Mouse (Mus musculus) kidney, embryonic 15.5 days (tissue): ENCODE measurements at regions not wholly inside any gene's neighbourhood (a gene's known extent, or its start where the extent isn't known, plus 50 kb on each side); places are given as distances from the start of the nearest gene placed in this dataset.

Source experiments
- ATAC-seq: fragments of 200-750 bp; cut with Nextera tagmentation; replicated peaks from 2 replicates; pipeline ENCODE4 v1.8.0; 2017; ENCODE audit warnings: moderate TSS enrichment; ENCODE audit not compliant: low FRiP score
- H3K27ac ChIP-seq: fragments of 300-500 bp; sonication (generic); 2 replicates; pipeline ENCODE4 v1.5.1; 2015; ENCODE audit warnings: mild to moderate bottlenecking, inconsistent platforms
- H3K27me3 ChIP-seq: fragments of 300-500 bp; sonication (generic); 2 replicates; pipeline ENCODE4 v1.6.1; 2015; ENCODE audit warnings: inconsistent platforms
- H3K36me3 ChIP-seq: fragments of 300-500 bp; sonication (generic); 2 replicates; pipeline ENCODE4 v1.6.1; 2015; ENCODE audit warnings: inconsistent platforms
- H3K4me1 ChIP-seq: fragments of 300-500 bp; sonication (generic); 2 replicates; pipeline ENCODE4 v1.6.1; 2015; ENCODE audit warnings: inconsistent platforms
- H3K4me2 ChIP-seq: fragments of 300-500 bp; sonication (generic); 2 replicates; pipeline ENCODE4 v1.6.1; 2015; ENCODE audit warnings: moderate library complexity, mild to moderate bottlenecking, inconsistent platforms
- H3K4me3 ChIP-seq: fragments of 300-500 bp; sonication (generic); replicated peaks from 2 replicates; pipeline ENCODE4 v1.5.1; 2015; ENCODE audit warnings: mild to moderate bottlenecking, inconsistent platforms
- H3K9ac ChIP-seq: fragments of 300-500 bp; sonication (generic); 2 replicates; pipeline ENCODE4 v1.6.1; 2015; ENCODE audit warnings: mild to moderate bottlenecking, inconsistent platforms
- H3K9me3 ChIP-seq: fragments of 300-500 bp; sonication (generic); replicated peaks from 2 replicates; pipeline ENCODE4 v1.6.1; 2016; ENCODE audit warnings: inconsistent platforms
- WGBS: fragments of 180-500 bp; shearing (Covaris S2); methylation state at CpG from one replicate; pipeline ENCODE4 v1.1.7; 2015; ENCODE audit warnings: mixed read lengths; 5-methylcytosine and 5-hydroxymethylcytosine counted together

DNA sequence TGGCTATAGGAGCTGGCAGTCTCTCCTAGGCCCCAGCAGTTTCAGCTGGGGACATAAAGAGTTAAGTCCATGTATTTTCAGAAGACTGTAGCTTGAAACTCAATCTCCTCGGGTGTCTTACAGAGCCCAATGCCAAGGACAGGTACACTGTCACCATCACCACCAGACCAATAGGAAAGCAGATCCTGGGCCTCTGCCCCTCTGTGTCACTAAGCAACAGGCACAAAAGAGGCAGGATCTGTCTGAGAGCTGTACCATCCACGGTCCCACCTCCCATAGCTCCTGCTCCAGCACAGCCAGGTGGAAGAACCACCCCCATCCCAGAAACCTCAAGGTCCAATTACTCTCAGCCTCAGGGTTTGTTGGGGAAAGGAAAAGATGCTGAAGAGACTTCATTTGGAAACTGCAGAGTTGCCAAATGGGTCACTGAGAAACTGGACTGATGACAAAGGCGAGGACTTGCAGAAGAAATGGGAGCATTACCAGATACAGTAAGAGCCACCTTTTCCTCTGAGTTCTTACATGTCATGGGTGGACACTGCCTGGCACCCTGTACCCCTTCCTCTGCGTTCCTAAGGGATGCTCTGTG lies 115.7 kb downstream of the Rassf10 start:
- Histone ChIP-seq H3K36me3 (no peaks in the 10 kb centered on the region), H3K4me3 (no peak overlapping the region), H3K27ac (no peak overlapping the region), H3K4me2 (no peak overlapping the region), H3K4me1 (peaks cover 9% of the 10 kb centered on the region; the same call in 1 of the 2 replicates), H3K9me3 (no peaks in the 10 kb centered on the region), H3K27me3 (no peaks in the 10 kb centered on the region), H3K9ac (no peak overlapping the region)
- no peak for ATAC-seq
- WGBS, result 55% methylated on average over 4 of the region's 4 CpGs

DNA sequence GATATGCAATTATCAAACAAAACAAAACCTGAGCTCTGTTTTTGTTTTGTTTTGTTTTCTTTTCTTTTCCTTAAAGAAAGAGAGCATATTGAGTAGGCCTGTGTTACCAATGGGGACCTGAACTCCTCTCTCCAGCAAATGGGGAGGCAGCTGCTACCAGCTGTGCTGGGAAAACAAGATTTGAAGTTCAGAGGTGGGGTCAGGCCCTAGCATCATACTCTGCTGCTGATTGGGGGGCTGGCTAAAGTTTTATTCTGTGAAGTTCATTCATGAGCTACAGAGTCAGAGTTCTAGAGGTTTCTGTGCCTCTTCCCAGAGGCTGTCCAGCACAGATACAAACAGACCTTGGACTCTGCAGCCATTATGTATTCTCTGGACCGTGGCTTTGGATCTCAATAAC lies 117.7 kb downstream of the Rassf10 start:
- 48% methylated on average over 1 of the region's 1 CpGs for WGBS
- H3K4me1 ChIP-seq, result peaks cover 9% of the 10 kb centered on the region; the same call in 1 of the 2 replicates

DNA sequence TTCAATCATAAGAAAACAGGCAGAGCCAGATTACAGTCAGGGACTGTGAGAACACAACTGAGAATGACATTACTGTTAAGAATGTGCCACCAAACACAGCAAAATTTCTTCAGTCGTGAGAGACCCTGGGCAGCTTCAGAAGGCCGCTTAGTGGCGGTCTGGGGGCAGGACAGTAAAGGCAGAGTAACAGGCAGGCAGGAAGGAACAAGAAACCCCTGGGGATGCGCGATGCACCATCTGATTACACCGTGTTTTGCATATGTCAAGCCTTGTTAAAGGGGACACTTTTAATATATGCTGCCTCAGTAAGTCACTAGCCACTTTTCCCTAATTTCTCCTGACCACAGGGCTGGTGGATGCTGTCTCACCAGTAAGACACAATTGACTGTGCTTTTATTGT lies 120.0 kb downstream of the Rassf10 start:
- WGBS, result 53% methylated on average over 6 of the region's 6 CpGs
- H3K4me3 ChIP-seq, result no peak overlapping the region
- H3K9ac ChIP-seq, result no peak overlapping the region
- H3K27me3 ChIP-seq, result no peaks in the 10 kb centered on the region
- no peaks in the 10 kb centered on the region for H3K9me3 ChIP-seq
- H3K27ac ChIP-seq, result no peak overlapping the region
- H3K4me1 ChIP-seq, result peaks cover 9% of the 10 kb centered on the region; the same call in 1 of the 2 replicates
- no peak for ATAC-seq
- no peak overlapping the region for H3K4me2 ChIP-seq
- no peaks in the 10 kb centered on the region for H3K36me3 ChIP-seq

More for the DNA sequence above, 117.7 kb downstream of the Rassf10 start:
- Histone ChIP-seq H3K27me3 (no peaks in the 10 kb centered on the region), H3K9ac (no peak overlapping the region), H3K9me3 (no peaks in the 10 kb centered on the region), H3K4me2 (no peak overlapping the region), H3K27ac (no peak overlapping the region), H3K36me3 (no peaks in the 10 kb centered on the region), H3K4me3 (no peak overlapping the region)
- ATAC-seq, result peak; percentile 52; the same call in 1 of the 2 replicates

DNA sequence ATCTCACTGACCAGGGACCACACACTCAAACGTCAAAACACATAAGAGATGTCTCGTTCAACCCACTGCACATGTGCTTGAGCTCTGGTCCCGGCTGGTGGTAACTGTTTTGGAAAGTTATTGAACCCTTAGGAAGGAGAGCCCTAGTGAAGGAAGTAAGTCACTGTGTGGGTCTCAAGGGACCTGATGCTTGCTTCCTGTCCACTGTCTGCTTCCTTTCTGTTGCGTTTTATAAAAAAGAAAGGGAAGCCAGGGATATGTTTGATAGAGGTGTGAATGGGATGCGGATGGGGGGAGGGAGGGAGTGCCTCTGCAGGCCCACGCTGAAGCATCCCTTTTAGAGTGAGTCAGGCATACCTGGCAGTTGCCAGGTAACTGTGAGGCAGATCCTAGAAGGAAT lies 121.6 kb downstream of the Rassf10 start:
- peaks cover 9% of the 10 kb centered on the region; the same call in 1 of the 2 replicates for H3K4me1 ChIP-seq
- ATAC-seq, result no peak
- H3K4me3 ChIP-seq, result no peak overlapping the region
- no peaks in the 10 kb centered on the region for H3K27me3 ChIP-seq
- no peaks in the 10 kb centered on the region for H3K9me3 ChIP-seq
- no peaks in the 10 kb centered on the region for H3K36me3 ChIP-seq
- H3K27ac ChIP-seq, result no peak overlapping the region
- 73% methylated on average over 6 of the region's 6 CpGs for WGBS
- H3K9ac ChIP-seq, result no peak overlapping the region
- no peak overlapping the region for H3K4me2 ChIP-seq

DNA sequence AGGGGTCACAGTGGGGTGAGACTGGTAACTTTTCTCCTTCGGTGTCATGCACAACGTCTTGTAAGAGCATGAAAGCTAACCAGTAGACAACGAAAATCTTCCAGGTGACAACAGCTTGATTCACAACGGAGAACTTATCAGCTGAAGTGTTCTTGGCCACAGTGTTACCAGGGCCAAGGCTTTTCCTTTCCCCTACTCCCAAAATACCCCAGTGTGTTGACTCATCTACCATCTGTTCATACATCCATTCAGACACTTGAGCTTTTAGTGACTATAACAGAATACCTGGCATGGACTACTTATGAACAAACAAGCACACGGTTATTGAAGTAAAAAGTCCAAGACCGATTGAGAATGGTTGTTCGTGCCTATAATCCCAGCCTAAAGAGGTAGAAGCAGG lies 122.5 kb downstream of the Rassf10 start:
- Histone ChIP-seq H3K9ac (no peak overlapping the region), H3K27me3 (no peaks in the 10 kb centered on the region), H3K4me2 (no peak overlapping the region), H3K4me3 (no peak overlapping the region), H3K27ac (no peak overlapping the region), H3K9me3 (no peaks in the 10 kb centered on the region), H3K4me1 (peaks cover 5% of the 10 kb centered on the region), H3K36me3 (no peaks in the 10 kb centered on the region)
- no peak for ATAC-seq
- 94% methylated on average over 7 of the region's 7 CpGs for WGBS

DNA sequence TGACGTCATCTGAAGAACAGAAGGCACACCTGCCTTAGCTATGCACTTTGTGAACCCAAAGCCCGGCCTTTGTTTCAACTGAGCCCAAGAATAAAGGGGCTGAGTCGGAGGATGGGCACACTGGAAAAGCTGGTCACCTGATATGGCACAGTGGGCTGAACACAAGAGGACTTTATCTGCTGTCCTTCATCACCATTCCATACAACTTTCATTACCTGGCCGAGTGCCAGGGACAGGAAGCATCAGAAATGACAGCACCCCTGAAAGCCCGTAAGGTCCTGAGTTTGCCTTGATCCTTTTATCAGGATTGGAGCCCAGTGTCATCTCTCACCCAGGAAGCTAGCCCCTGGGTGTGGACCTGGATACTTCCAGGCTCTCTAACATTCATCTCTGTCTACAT lies 126.1 kb upstream of the Arntl start:
- Histone ChIP-seq H3K9ac (no peak overlapping the region), H3K4me1 (peaks cover 4% of the 10 kb centered on the region; the same call in 1 of the 2 replicates), H3K27me3 (no peaks in the 10 kb centered on the region), H3K36me3 (no peaks in the 10 kb centered on the region), H3K9me3 (no peaks in the 10 kb centered on the region), H3K27ac (no peak overlapping the region), H3K4me2 (no peak overlapping the region), H3K4me3 (no peak overlapping the region)
- WGBS, result 69% methylated on average over 5 of the region's 5 CpGs
- ATAC-seq, result no peak

DNA sequence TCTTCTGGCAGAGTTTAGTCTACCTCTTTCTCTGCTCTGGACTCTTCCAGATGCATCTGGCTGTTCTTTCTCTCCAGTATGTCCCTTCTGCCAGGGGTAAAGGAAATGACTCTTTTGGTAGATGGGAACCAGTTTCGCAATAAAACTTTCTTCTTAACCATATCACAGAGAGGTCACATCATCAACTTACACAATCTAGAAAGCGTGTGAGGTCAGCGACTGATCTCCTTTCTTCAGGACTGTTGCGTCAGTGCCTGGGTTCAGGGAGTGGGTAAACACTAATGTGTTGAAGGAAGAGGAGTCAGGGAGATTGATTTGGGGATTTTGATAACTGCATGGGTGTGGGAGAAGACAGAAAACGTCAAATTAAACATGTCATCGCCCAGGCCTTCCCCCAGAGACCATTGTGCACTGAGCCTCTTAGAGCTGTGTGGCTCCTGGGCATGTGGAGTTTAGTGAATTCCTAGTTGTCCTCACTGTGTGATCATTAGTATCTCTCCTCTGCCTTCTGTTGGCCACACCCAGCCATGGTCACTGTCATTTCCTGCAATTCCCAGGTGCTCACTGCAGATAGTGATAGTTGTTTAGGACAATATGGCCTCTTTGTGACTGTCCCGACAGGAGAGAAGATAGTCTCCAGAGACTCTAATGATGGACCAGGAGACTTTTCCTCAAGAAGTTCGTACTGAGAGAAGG lies 122.2 kb upstream of the Arntl start:
- Histone ChIP-seq H3K27ac (no peak overlapping the region), H3K4me3 (no peak overlapping the region), H3K36me3 (no peaks in the 10 kb centered on the region), H3K9me3 (no peaks in the 10 kb centered on the region), H3K4me1 (peaks cover 4% of the 10 kb centered on the region; the same call in 1 of the 2 replicates), H3K9ac (no peak overlapping the region), H3K27me3 (no peaks in the 10 kb centered on the region), H3K4me2 (no peak overlapping the region)
- ATAC-seq, result no peak
- 74% methylated on average over 8 of the region's 8 CpGs for WGBS

DNA sequence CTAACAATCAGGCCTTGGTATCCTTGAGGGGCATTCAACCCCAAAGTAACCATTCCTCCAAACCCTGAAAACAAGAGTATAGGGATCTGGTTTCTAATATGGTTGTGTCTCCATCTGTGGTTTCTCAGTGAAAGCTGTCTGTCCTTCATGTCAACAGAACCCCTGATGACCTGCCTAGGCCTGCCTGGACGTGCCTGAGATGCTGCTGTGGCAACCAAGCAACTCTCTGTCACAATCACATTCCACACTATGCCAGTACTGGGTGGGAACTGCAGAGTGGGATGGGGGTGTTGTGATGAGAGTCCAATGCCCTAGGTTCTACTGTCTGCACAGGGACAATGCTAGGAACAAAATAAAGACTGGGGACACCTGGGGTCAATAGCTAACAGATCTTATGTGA lies 121.1 kb upstream of the Arntl start:
- Histone ChIP-seq H3K4me1 (peaks cover 4% of the 10 kb centered on the region; the same call in 1 of the 2 replicates), H3K4me3 (no peak overlapping the region), H3K27ac (no peak overlapping the region), H3K9me3 (no peaks in the 10 kb centered on the region), H3K9ac (no peak overlapping the region), H3K27me3 (no peaks in the 10 kb centered on the region), H3K36me3 (no peaks in the 10 kb centered on the region), H3K4me2 (no peak overlapping the region)
- WGBS, result 58% methylated on average over 1 of the region's 1 CpGs
- ATAC-seq, result no peak

DNA sequence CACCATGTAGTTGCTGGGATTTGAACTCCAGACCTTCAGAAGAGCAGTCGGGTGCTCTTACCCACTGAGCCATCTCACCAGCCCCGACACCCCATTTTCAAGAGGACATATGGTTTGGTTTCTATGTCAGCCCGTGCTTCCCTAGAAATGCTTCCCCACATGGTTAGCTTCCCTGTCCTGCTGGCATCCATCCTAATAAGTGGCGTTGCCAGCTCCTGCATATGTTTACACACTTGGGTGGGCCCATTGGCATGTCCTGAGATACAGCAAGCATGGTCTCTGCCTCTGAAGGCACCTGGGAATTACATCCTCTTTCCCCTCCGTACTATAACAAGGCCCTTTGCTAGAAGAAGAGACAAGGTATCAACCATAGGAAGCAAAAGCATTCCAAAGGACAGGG lies 119.6 kb upstream of the Arntl start:
- ATAC-seq, result no peak
- Histone ChIP-seq H3K27me3 (no peaks in the 10 kb centered on the region), H3K4me2 (no peak overlapping the region), H3K4me1 (no peaks in the 10 kb centered on the region), H3K27ac (no peak overlapping the region), H3K4me3 (no peak overlapping the region), H3K36me3 (no peaks in the 10 kb centered on the region), H3K9ac (no peak overlapping the region), H3K9me3 (no peaks in the 10 kb centered on the region)
- whole genome bisulfite sequencing, result 87% methylated on average over 5 of the region's 5 CpGs

DNA sequence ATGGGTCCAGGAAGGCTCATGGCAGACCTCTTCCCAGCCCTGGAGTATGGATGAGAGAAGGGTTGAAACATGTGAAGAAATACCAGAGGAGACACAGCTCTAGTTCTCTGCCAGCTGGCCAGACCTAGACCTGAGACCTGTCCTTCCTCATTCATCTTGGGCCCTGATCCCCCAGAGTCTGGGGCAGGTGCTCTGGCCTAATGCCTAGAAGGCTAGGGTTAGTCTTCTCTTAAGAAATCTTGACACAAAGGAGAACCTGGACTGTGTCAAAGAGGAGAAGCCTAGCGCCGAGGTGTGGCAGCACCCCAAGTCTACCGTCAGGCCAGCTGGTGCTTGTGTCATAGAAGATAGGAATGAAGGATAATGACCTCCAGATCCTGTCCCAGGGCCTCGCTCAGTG lies 118.2 kb upstream of the Arntl start:
- Histone ChIP-seq H3K27ac (no peak overlapping the region), H3K27me3 (no peaks in the 10 kb centered on the region), H3K36me3 (no peaks in the 10 kb centered on the region), H3K9me3 (no peaks in the 10 kb centered on the region), H3K4me2 (no peak overlapping the region), H3K9ac (no peak overlapping the region), H3K4me3 (no peak overlapping the region), H3K4me1 (no peaks in the 10 kb centered on the region)
- WGBS, result 82% methylated on average over 4 of the region's 4 CpGs
- no peak for ATAC-seq

DNA sequence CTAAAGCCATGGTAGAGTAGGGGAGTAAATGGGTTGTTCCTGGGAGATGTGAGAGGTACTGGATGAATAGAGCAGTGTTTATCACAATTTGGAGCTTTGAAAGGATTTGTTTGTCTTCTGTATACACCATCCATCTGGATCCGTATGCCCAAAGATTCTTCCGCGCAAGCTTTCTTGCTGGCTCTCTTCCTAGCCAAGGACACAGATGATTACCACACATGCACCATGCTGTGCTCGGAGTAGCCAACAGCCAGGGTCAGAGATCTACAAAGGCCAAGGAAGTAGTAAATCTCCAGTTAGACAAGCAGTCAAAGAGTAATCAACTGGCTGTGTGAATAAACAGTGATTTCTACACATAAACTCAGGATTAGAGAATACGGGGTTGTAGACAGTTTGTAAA lies 113.3 kb upstream of the Arntl start:
- no peak overlapping the region for H3K4me2 ChIP-seq
- ATAC-seq, result no peak
- no peaks in the 10 kb centered on the region for H3K27me3 ChIP-seq
- no peaks in the 10 kb centered on the region for H3K4me1 ChIP-seq
- H3K9me3 ChIP-seq, result no peaks in the 10 kb centered on the region
- H3K36me3 ChIP-seq, result no peaks in the 10 kb centered on the region
- H3K27ac ChIP-seq, result no peak overlapping the region
- no peak overlapping the region for H3K9ac ChIP-seq
- 43% methylated on average over 5 of the region's 5 CpGs for WGBS
- no peak overlapping the region for H3K4me3 ChIP-seq

DNA sequence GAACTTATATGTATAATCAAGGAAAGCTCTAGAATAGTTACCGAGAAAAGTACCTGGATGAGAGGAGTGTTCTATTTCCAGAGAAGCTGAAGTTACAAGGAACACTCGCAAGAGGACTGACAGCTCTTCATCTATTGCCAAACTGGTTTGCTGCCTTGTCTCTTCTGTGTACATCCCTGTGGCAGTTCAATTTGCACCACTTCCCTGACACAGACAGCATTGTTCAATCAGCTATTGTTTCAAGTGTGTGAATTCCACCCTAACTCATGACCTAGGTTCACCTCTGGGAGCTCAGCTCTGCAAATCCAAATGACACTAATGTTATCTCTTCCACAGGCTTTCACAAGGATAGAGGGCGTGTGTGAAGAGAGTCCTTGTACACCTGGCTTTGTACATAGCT lies 112.2 kb upstream of the Arntl start:
- H3K9me3 ChIP-seq, result no peaks in the 10 kb centered on the region
- H3K4me1 ChIP-seq, result no peaks in the 10 kb centered on the region
- H3K4me2 ChIP-seq, result no peak overlapping the region
- WGBS, result 84% methylated on average over 3 of the region's 3 CpGs
- no peaks in the 10 kb centered on the region for H3K36me3 ChIP-seq
- no peak overlapping the region for H3K4me3 ChIP-seq
- no peak for ATAC-seq
- no peak overlapping the region for H3K9ac ChIP-seq
- H3K27ac ChIP-seq, result no peak overlapping the region
- no peaks in the 10 kb centered on the region for H3K27me3 ChIP-seq

DNA sequence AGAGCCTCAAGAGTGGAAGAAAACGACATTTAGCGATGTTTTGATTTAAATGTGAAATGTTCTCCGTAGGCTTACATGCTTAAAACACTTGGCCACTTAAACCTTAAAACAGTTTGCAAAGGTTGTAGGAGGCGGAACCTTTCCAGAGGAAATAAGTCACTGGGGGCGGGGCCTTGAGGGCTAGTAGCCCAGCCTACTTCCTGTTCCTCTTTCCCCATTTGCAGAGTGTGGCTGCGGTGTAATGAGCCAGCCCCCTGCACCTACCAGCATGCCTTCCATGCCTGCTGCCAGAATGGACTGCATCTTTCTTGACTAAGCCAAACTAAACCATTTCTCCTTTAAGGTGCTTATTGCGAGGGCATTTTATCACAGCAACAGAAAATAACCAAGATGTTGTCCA lies 103.0 kb upstream of the Arntl start:
- no peaks in the 10 kb centered on the region for H3K36me3 ChIP-seq
- H3K4me1 ChIP-seq, result peaks cover 8% of the 10 kb centered on the region
- no peak overlapping the region for H3K27ac ChIP-seq
- 93% methylated on average over 7 of the region's 7 CpGs for WGBS
- no peak overlapping the region for H3K4me3 ChIP-seq
- H3K4me2 ChIP-seq, result no peak overlapping the region
- H3K27me3 ChIP-seq, result no peaks in the 10 kb centered on the region
- H3K9me3 ChIP-seq, result no peaks in the 10 kb centered on the region
- no peak overlapping the region for H3K9ac ChIP-seq
- ATAC-seq, result no peak
